Mouse (Mus musculus) brain, embryonic 18.5 days (tissue): Measurements from ENCODE around the gene Gpcpd1.

Source experiments
- DNase-seq: peaks from one replicate; pipeline ENCODE4 v3.0.0-alpha.2; 2012; ENCODE audit warnings: low read depth, low spot score

The Gpcpd1 gene

GRCm38 (mm10) chr2:132586006-132586405 lies 1.5 kb downstream of the Gpcpd1 start:
- no peak for DNase-seq

- DNase-seq: no peak
Observed at GRCm38 (mm10) chr2:132584191-132584590, 3.3 kb downstream of the Gpcpd1 start.

- no peak for DNase-seq
Observed at GRCm38 (mm10) chr2:132583126-132583525, 4.4 kb downstream of the Gpcpd1 start.

- DNase-seq: peak; percentile 75
Observed at GRCm38 (mm10) chr2:132582227-132582626, 5.3 kb downstream of the Gpcpd1 start.

GRCm38 (mm10) chr2:132579689-132580088 lies 7.8 kb downstream of the Gpcpd1 start:
- DNase-seq: no peak

- no peak for DNase-seq
Observed at GRCm38 (mm10) chr2:132578711-132579110, 8.8 kb downstream of the Gpcpd1 start.

GRCm38 (mm10) chr2:132578059-132578458 lies 9.5 kb downstream of the Gpcpd1 start:
- peak; percentile 84 for DNase-seq

GRCm38 (mm10) chr2:132577431-132577981 lies 10.0 kb downstream of the Gpcpd1 start:
- peak; percentile 32 for DNase-seq

- no peak for DNase-seq
Observed at GRCm38 (mm10) chr2:132576522-132577135, 10.9 kb downstream of the Gpcpd1 start.

GRCm38 (mm10) chr2:132575759-132576439 lies 11.6 kb downstream of the Gpcpd1 start:
- DNase-seq: no peak

GRCm38 (mm10) chr2:132575256-132575655 lies 12.3 kb downstream of the Gpcpd1 start:
- DNase-seq: no peak

GRCm38 (mm10) chr2:132573280-132573679 lies 14.2 kb downstream of the Gpcpd1 start:
- DNase-seq: no peak

- no peak for DNase-seq
Observed at GRCm38 (mm10) chr2:132572651-132573050, 14.9 kb downstream of the Gpcpd1 start.

- no peak for DNase-seq
Observed at GRCm38 (mm10) chr2:132571301-132571700, 16.2 kb downstream of the Gpcpd1 start.

- no peak for DNase-seq
Observed at GRCm38 (mm10) chr2:132570869-132571268, 16.7 kb downstream of the Gpcpd1 start.

- no peak for DNase-seq
Observed at GRCm38 (mm10) chr2:132569686-132570085, 17.8 kb downstream of the Gpcpd1 start.

- DNase-seq: no peak
Observed at GRCm38 (mm10) chr2:132567414-132567813, 20.1 kb downstream of the Gpcpd1 start.

- no peak for DNase-seq
Observed at GRCm38 (mm10) chr2:132561860-132562259, 25.7 kb downstream of the Gpcpd1 start.

GRCm38 (mm10) chr2:132527864-132528263 lies 59.7 kb downstream of the Gpcpd1 start:
- no peak for DNase-seq

GRCm38 (mm10) chr2:132526894-132527532 lies 60.5 kb downstream of the Gpcpd1 start:
- peak; percentile 8 for DNase-seq

GRCm38 (mm10) chr2:132526110-132526509 lies 61.4 kb downstream of the Gpcpd1 start:
- DNase-seq: no peak
